Mouse (Mus musculus) gastrocnemius, adult 8-10 months (tissue): Measurements from ENCODE around the gene Setmar. TPM values are rescaled to one million over a fixed set of nuclear protein-coding genes. Genes with fewer than 3 reads are reported as not detected.

ENCODE experiments used
- DNase-seq, 2 experiments: peaks; one replicate each; pipeline ENCODE4 v3.0.0; 2022; ENCODE audit warnings: low spot score in 2 of 2
- total RNA-seq, 4 experiments: library from RNA; stranded (reverse); gene quantifications; 2 replicates each; pipeline ENCODE4 v1.2.4; 2022

Gene Setmar
- total RNA-seq, 4 experiments from 2014 or later = 4.5 to 5.2 (median 4.7) TPM

GRCm38 (mm10) chr6:108111693-108112092 is 46.8 kb downstream of the Setmar start:
- no peak for DNase-seq

- DNase-seq = no peak
These were observed 50.1 kb downstream of the Setmar start for GRCm38 (mm10) chr6:108114971-108115370.

DNA sequence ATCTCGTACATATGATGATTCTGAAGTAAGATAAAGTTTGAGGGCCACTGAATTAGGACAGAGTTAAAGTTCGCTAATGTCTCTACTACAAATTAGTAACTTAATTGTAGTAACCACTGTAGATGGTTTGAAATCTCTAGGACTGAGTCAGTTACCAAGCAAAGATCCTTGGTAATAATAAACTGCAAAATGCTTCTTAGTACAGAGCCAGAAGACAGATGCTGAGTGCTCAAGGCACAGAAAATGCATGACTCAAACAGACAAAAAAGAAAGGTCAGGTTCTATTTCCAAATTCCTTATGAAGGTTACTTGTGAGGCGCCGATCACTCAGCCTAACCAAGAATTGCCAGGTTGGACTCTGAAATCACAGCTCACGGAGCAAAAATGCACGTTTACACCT is 53.0 kb downstream of the Setmar start:
- no peak for DNase-seq

GRCm38 (mm10) chr6:108125474-108125873 is 60.6 kb downstream of the Setmar start:
- no peak for DNase-seq

DNA sequence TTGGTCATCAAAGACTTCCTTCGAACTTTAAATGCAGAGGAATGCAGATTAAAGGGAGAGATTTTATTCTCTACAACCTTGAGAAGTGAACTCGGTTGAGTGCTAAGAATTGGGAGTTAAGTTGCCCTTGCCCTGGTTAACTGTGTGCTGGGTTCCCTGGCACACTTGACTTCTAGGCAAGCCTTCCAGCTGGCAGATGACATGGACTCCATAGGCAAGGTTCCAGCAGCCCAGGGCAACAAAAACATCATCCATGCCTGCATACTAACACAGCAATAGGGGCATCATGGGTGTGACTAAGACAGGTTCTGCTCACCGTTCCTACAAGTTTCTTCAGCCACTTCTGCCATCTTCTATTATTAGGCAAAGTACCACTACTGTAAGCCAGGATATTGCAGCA is 61.8 kb downstream of the Setmar start:
- no peak for DNase-seq

Other genes starting within 250 kb of the Setmar start
- 1 to 10 TPM; 6.7 to 9.9 (median 7.6) TPM for gene Sumf1, start 120.5 kb downstream of the Setmar start, total RNA-seq
- gene Itpr1, start 148.1 kb downstream of the Setmar start, total RNA-seq = 10 to 100 TPM; 10.2 to 18.0 (median 13.8) TPM